Mouse (Mus musculus) hindbrain, postnatal 0 days (tissue): ENCODE data around the gene Atf6b. TPM values are rescaled to one million over a fixed set of nuclear protein-coding genes. Genes with fewer than 3 reads are reported as not detected.

Experiments
- ATAC-seq: fragments of 200-750 bp; cut with Nextera tagmentation; 2 replicates; pipeline ENCODE4 v1.8.0; 2017; ENCODE audit warnings: mild to moderate bottlenecking, moderate TSS enrichment, moderate library complexity
- DNase-seq: peaks from one replicate; pipeline ENCODE4 v3.0.0-alpha.2; 2015; ENCODE audit warnings: low spot score
- H3K27ac ChIP-seq: fragments of 300-500 bp; sonication (generic); 2 replicates; pipeline ENCODE4 v1.5.1; 2014; ENCODE audit warnings: mild to moderate bottlenecking
- H3K27me3 ChIP-seq: fragments of 300-500 bp; sonication (generic); 2 replicates; pipeline ENCODE4 v1.6.1; 2014; ENCODE audit warnings: low read length, mixed read lengths; ENCODE audit not compliant: insufficient read depth
- H3K36me3 ChIP-seq: fragments of 300-500 bp; sonication (generic); 2 replicates; pipeline ENCODE4 v1.6.1; 2014; ENCODE audit warnings: low read length, mixed read lengths; ENCODE audit not compliant: insufficient read depth
- H3K4me1 ChIP-seq: fragments of 300-500 bp; sonication (generic); 2 replicates; pipeline ENCODE4 v1.6.1; 2014; ENCODE audit warnings: antibody characterized with exemption, low read length, mixed read lengths; ENCODE audit not compliant: insufficient read depth
- H3K4me2 ChIP-seq: fragments of 300-500 bp; sonication (generic); 2 replicates; pipeline ENCODE4 v1.6.1; 2014; ENCODE audit warnings: low read depth, mild to moderate bottlenecking, low read length, moderate library complexity, mixed read lengths
- H3K4me3 ChIP-seq: fragments of 300-500 bp; sonication (generic); 2 replicates; pipeline ENCODE4 v1.5.1; 2014; ENCODE audit warnings: low read length
- H3K9ac ChIP-seq: fragments of 300-500 bp; sonication (generic); replicated peaks from 2 replicates; pipeline ENCODE4 v1.6.1; 2014; ENCODE audit warnings: mild to moderate bottlenecking, low read length, moderate library complexity, mixed read lengths
- H3K9me3 ChIP-seq: fragments of 300-500 bp; sonication (generic); 2 replicates; pipeline ENCODE4 v1.6.1; 2016; ENCODE audit warnings: low read length, mixed read lengths
- CTCF ChIP-seq: IDR thresholded peaks from 2 replicates; pipeline ENCODE4 v1.5.1; 2016; ENCODE audit warnings: antibody characterized with exemption, control low read depth, low read depth
- WGBS: fragments of 180-500 bp; shearing (Covaris S2); extraction: QIAGEN DNeasy Blood & Tissue Kit; methylation state at CpG from one replicate; pipeline ENCODE4 v1.1.7; 2014; 5-methylcytosine and 5-hydroxymethylcytosine counted together
- polyA plus RNA-seq: library from polyadenylated mRNA; unstranded; fragments of >200 nt; fragmentation: Nextera tagmentation; extraction: Ambion mirVana; gene quantifications from 2 replicates; pipeline ENCODE4 v1.2.1, GENCODE M21; 2015
- total RNA-seq: library from RNA; depleted of rRNA; stranded (reverse); fragments of >200 nt; gene quantifications from 2 replicates; pipeline ENCODE4 v1.2.3, GENCODE M21; 2014; rRNA removed

Gene Atf6b
- total RNA-seq (53.6 and 70.6 TPM in 2 replicates), polyA plus RNA-seq (74.2 and 78.2 TPM in 2 replicates)

DNA sequence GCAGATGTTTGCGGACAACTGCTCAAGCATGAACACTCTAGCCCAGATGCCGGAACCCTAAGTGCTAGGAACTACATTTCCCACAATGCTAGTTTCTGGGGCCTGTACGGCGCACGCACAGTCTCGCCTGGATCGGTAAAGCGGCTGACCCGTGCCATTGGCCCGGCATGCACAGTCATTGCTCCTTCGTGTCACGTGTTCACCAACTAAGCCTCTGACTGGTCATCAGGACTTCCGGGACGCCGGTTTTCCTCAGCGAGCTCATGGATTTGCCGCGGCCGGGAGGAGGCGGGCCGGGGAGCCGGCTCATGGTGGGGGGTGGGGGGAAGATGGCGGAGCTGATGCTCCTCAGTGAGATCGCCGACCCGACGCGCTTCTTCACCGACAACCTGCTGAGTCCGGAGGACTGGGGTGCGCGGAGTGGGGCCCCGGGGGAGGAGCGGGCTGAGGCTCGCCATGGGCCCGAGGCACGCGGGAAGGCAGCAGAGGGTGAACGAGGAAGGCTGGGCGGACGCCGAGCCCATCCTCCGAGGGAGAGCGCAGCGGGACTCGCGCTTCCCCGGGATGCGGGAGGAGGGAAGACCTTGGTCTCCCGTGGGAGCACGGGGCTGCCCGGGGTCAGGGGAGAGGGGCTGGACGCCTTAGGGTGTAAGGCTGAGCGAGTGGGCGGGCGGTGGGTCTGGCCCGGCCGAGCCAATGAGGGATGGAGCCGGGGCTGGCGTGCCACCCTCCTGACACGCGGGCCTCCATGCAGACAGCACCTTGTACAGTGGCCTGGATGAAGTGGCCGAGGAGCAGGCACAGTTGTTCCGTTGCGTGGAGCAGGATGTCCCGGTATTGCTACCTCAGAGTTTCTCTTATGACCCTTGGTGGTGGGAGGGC is at the start of gene Atf6b:
Gene Atf6b (plus strand): TSS at position 241 of the 882 bp plus-strand sequence.
- Histone ChIP-seq H3K4me1 (peaks cover 13% of the 10 kb centered on the region), H3K4me3 (peak within 1 kb of the TSS; percentile 72), H3K4me2 (peak within 1 kb of the TSS; percentile 89), H3K36me3 (peaks cover 25% of the 10 kb centered on the region), H3K9ac (peak within 1 kb of the TSS; percentile 83), H3K9me3 (no peaks in the 10 kb centered on the region), H3K27ac (peak within 1 kb of the TSS; percentile 78), H3K27me3 (no peaks in the 10 kb centered on the region)
- no peak for TF ChIP-seq CTCF
- ATAC-seq (peak; percentile 97), DNase-seq (peak; percentile 98)
- under 1% methylated on average over 63 of the region's 66 CpGs for WGBS

DNA sequence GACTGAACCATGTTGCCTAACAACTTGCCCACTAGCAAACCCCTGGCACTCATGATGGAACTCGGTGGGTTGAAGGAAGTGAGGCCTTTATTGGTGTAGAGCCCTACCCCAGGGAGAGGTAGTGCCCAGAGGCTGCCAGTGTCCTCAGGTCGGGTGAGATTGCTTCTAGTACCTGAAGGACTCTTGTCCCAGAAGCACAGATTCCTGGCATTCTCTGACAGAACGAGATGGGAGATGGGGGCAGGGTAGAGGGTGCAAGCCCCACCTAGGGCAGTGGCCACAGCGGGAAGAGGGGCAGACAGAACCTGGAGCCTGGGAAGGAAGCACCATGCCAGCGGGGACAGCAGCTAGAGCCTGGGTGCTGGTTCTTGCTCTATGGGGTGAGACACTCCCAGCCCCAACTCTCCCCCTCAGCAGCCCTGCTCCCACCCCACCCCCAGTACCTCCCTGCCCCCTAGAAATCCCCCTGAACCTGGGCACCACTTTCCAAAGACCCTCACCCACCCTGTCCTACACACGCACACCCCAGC is 49.3 kb upstream of the Atf6b start, which contains the start of gene Ager:
Gene Ager (plus strand): TSS at position 297 of the 530 bp plus-strand sequence.
- H3K4me2 ChIP-seq = no peak within 1 kb of the TSS
- H3K9me3 ChIP-seq = no peaks in the 10 kb centered on the region
- H3K27ac ChIP-seq = no peak within 1 kb of the TSS
- H3K4me1 ChIP-seq = peaks cover 19% of the 10 kb centered on the region; the same call in 1 of the 2 replicates
- no peak within 1 kb of the TSS for H3K4me3 ChIP-seq
- peaks cover 32% of the 10 kb centered on the region; the same call in 1 of the 2 replicates for H3K36me3 ChIP-seq
- H3K9ac ChIP-seq = no peak within 1 kb of the TSS
- no peak for DNase-seq
- TF ChIP-seq CTCF = no peak
- H3K27me3 ChIP-seq = no peaks in the 10 kb centered on the region
- 30% methylated on average over 6 of the region's 6 CpGs for WGBS
- ATAC-seq = no peak

DNA sequence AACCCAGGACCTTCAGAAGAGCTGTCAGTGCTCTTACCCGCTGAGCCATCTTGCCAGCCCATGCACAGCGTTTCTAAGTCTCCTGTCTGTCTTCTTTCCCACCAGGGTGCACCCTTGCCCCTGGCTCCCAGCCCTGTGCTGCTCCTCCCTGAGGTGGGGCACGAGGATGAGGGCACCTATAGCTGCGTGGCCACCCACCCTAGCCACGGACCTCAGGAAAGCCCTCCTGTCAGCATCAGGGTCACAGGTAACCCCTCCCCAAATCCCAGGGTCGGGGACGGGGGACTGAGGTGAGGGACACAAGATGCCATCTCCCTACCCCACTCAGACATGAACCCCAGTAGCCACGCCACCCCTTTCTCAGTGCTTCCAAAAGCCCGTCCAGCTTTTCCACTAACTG is 47.1 kb upstream of the Atf6b start:
- no peak for ATAC-seq
- Histone ChIP-seq H3K4me2 (no peak overlapping the region), H3K4me3 (no peak overlapping the region), H3K4me1 (peaks cover 14% of the 10 kb centered on the region), H3K27ac (no peak overlapping the region), H3K36me3 (peaks cover 27% of the 10 kb centered on the region; the same call in 1 of the 2 replicates), H3K9ac (no peak overlapping the region), H3K9me3 (no peaks in the 10 kb centered on the region), H3K27me3 (no peaks in the 10 kb centered on the region)
- 69% methylated on average over 9 of the region's 9 CpGs for WGBS
- DNase-seq = no peak
- no peak for TF ChIP-seq CTCF

GRCm38 (mm10) chr17:34601796-34602195 is 45.1 kb upstream of the Atf6b start:
- DNase-seq (no peak), ATAC-seq (no peak)
- Histone ChIP-seq H3K9ac (no peak overlapping the region; the same call in 1 of the 2 replicates), H3K27me3 (no peaks in the 10 kb centered on the region), H3K9me3 (no peaks in the 10 kb centered on the region), H3K4me1 (peaks cover 21% of the 10 kb centered on the region), H3K27ac (no peak overlapping the region), H3K4me3 (no peak overlapping the region), H3K4me2 (peak overlapping the region; percentile 78; the same call in 1 of the 2 replicates), H3K36me3 (peaks cover 9% of the 10 kb centered on the region; the same call in 1 of the 2 replicates)
- no peak for TF ChIP-seq CTCF
- WGBS = 89% methylated on average over 12 of the region's 12 CpGs

DNA sequence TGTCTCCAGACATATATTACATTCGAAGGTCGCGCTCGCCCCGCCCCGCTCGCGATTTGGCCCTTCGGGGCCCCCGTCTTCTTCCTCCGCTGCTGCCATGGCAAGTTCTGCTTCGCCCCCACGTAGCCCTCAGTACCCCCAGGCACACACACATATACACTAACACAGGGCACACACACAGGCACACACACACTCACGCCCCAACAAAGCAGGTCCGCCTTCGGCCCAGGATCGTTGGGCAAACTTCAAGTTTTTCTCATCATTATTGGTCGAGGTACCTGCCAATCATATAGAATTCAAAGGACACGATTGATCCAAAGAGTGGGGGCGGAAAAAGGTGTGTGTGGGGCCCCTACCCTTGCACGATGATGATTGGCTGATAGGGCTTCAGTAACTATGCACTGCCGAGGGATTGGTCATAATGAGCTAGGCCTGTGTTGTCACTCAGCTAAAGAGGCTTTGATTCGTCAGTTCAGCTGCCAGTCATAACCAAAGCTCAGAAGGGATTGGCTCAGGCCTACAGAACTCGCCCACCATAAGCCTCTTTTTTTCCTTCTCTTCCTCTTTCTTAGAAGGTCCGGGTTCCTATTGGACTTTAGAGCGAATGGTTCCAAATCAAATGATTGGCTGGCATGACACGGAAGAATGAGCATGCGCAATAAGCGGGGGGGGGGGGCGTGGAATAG is 43.4 kb upstream of the Atf6b start, which contains the start of gene Rnf5:
Gene Rnf5 (minus strand): TSS at position 316 of the 686 bp plus-strand sequence.
- DNase-seq (peak; percentile 100), ATAC-seq (peak; percentile 95)
- Histone ChIP-seq H3K36me3 (peaks cover 9% of the 10 kb centered on the region; the same call in 1 of the 2 replicates), H3K4me1 (peaks cover 24% of the 10 kb centered on the region), H3K9me3 (no peaks in the 10 kb centered on the region), H3K9ac (peak within 1 kb of the TSS; percentile 92), H3K27ac (peak within 1 kb of the TSS; percentile 93), H3K4me3 (peak within 1 kb of the TSS; percentile 77), H3K27me3 (no peaks in the 10 kb centered on the region), H3K4me2 (peak within 1 kb of the TSS; percentile 78)
- under 1% methylated on average over 30 of the region's 30 CpGs for WGBS
- TF ChIP-seq CTCF = no peak

DNA sequence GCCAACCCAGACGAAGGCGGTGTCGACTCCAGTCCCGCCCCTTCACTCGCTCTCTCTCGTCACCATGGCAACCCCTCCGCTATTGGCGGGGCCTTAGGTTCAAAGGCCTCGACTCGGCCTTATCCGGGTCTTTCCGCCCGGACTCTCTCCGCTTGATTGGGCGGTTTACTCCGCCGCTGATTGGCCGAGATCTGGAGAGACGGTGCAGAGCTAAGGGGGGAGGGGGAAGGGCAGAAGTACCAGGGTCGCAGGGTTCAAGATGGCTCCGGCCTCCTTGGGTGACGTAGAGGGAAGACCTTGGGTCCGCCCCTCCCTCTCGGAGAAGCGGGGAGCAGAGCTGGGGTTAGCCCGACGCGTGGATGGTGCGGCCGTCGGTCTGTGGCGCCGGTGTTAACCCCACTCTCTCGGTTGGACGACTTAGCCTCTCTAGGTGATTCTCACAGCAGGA is 42.9 kb upstream of the Atf6b start, which contains the start of gene Agpat1:
Gene Agpat1 (plus strand): TSS at position 202 of the 448 bp plus-strand sequence.
- no peaks in the 10 kb centered on the region for H3K9me3 ChIP-seq
- H3K4me1 ChIP-seq = peaks cover 24% of the 10 kb centered on the region
- H3K27ac ChIP-seq = peak within 1 kb of the TSS; percentile 93
- peaks cover 9% of the 10 kb centered on the region; the same call in 1 of the 2 replicates for H3K36me3 ChIP-seq
- WGBS = under 1% methylated on average over 35 of the region's 35 CpGs
- H3K9ac ChIP-seq = peak within 1 kb of the TSS; percentile 92
- H3K27me3 ChIP-seq = no peaks in the 10 kb centered on the region
- DNase-seq = peak; percentile 100
- no peak for TF ChIP-seq CTCF
- H3K4me2 ChIP-seq = peak within 1 kb of the TSS; percentile 78
- peak; percentile 92 for ATAC-seq
- peak within 1 kb of the TSS; percentile 77 for H3K4me3 ChIP-seq
